Mouse (Mus musculus): ENCODE data around the gene Nkx6-2.

- TF ChIP-seq POLR2A (IDR thresholded peaks at IDR 0.05; ENCODE audit: borderline replicate concordance, extremely low read depth, low read depth, low read length) (no peak), CTCF (IDR thresholded peaks at IDR 0.05; ENCODE audit: insufficient read depth, low read length) (no peak)
Observed at GRCm38 (mm10) chr7:139537831-139538230, 44.8 kb downstream of the Nkx6-2 start.
